Mouse (Mus musculus) testis, postnatal 14 days (tissue): ENCODE results near the gene Mgp.
A peak's percentile ranks its signal among the peaks of the same experiment; 100 is the strongest.
"Not testable (repeated sequence)": the region's sequence is repeated elsewhere in the genome, so short reads cannot be mapped to it uniquely, and the experiment has no call there.

Experiments used
- DNase-seq: peaks from one replicate; pipeline ENCODE4 v3.0.0; 2021; ENCODE audit warnings: low spot score

Mgp gene

GRCm38 (mm10) chr6:136898222-136898621, 22.6 kb upstream of the Mgp start:
- no peak for DNase-seq

GRCm38 (mm10) chr6:136897789-136898188, 22.2 kb upstream of the Mgp start:
- no peak for DNase-seq

- peak; percentile 28 for DNase-seq
Observed at GRCm38 (mm10) chr6:136894532-136895339, 19.1 kb upstream of the Mgp start.

- DNase-seq: no peak
Observed at GRCm38 (mm10) chr6:136892002-136892401, 16.4 kb upstream of the Mgp start.

GRCm38 (mm10) chr6:136889554-136889953, 13.9 kb upstream of the Mgp start:
- DNase-seq: no peak

GRCm38 (mm10) chr6:136889067-136889466, 13.4 kb upstream of the Mgp start:
- no peak for DNase-seq

GRCm38 (mm10) chr6:136887854-136888253, 12.2 kb upstream of the Mgp start:
- DNase-seq: peak; percentile 79

- not testable (repeated sequence) for DNase-seq
Observed at GRCm38 (mm10) chr6:136884766-136885165, 9.1 kb upstream of the Mgp start.

- no peak for DNase-seq
Observed at GRCm38 (mm10) chr6:136883961-136884360, 8.3 kb upstream of the Mgp start.

- no peak for DNase-seq
Observed at GRCm38 (mm10) chr6:136883431-136883915, 7.8 kb upstream of the Mgp start.

- DNase-seq: no peak
Observed at GRCm38 (mm10) chr6:136881678-136882077, 6.1 kb upstream of the Mgp start.

- DNase-seq: no peak
Observed at GRCm38 (mm10) chr6:136874599-136874998, 1.0 kb downstream of the Mgp start.

GRCm38 (mm10) chr6:136868921-136869320, 6.7 kb downstream of the Mgp start:
- no peak for DNase-seq

GRCm38 (mm10) chr6:136866150-136866549, 9.5 kb downstream of the Mgp start:
- DNase-seq: no peak

GRCm38 (mm10) chr6:136865360-136865759, 10.3 kb downstream of the Mgp start:
- DNase-seq: no peak

- DNase-seq: no peak
Observed at GRCm38 (mm10) chr6:136861020-136861419, 14.6 kb downstream of the Mgp start.

GRCm38 (mm10) chr6:136858420-136858819, 17.2 kb downstream of the Mgp start:
- no peak for DNase-seq

GRCm38 (mm10) chr6:136857873-136858260, 17.8 kb downstream of the Mgp start:
- no peak for DNase-seq

- DNase-seq: peak; percentile 27
Observed at GRCm38 (mm10) chr6:136857186-136857872, 18.3 kb downstream of the Mgp start, which contains the start of gene Art4. Gene Art4, minus strand, starts transcription at chr6:136857733.

GRCm38 (mm10) chr6:136856071-136856636, 19.5 kb downstream of the Mgp start:
- no peak for DNase-seq

GRCm38 (mm10) chr6:136855183-136855582, 20.4 kb downstream of the Mgp start:
- DNase-seq: no peak

GRCm38 (mm10) chr6:136854361-136854781, 21.3 kb downstream of the Mgp start:
- no peak for DNase-seq

- no peak for DNase-seq
Observed at GRCm38 (mm10) chr6:136852762-136853161, 22.9 kb downstream of the Mgp start.
